Mouse (Mus musculus) T-cell, adult 2 months (primary cell): ENCODE measurements at regions not wholly inside any gene's neighbourhood (a gene's known extent, or its start where the extent isn't known, plus 50 kb on each side); places are given as distances from the start of the nearest gene placed in this dataset.
"Not testable (repeated sequence)": the region's sequence is repeated elsewhere in the genome, so short reads cannot be mapped to it uniquely, and the experiment has no call there.

Experiments
- DNase-seq: peaks from one replicate; pipeline ENCODE4 v3.0.0; 2022; ENCODE audit warnings: low spot score

GRCm38 (mm10) chr17:6853641-6854040 is 71.1 kb upstream of the Ezr start:
- no peak for DNase-seq

GRCm38 (mm10) chr17:6852177-6852947 is 69.8 kb upstream of the Ezr start:
- DNase-seq = peak; percentile 10

- DNase-seq = no peak
Observed at GRCm38 (mm10) chr17:6850513-6850912, 67.9 kb upstream of the Ezr start.

GRCm38 (mm10) chr17:6841781-6842465 is 59.3 kb upstream of the Ezr start:
- DNase-seq = not testable (repeated sequence)

- DNase-seq = no peak
Observed at GRCm38 (mm10) chr17:6835333-6835916, 52.8 kb upstream of the Ezr start.
